Mouse (Mus musculus) layer of hippocampus, postnatal 10 days (tissue): Measurements from ENCODE around the gene Cd200r1. TPM values are rescaled to one million over a fixed set of nuclear protein-coding genes. Genes with fewer than 3 reads are reported as not detected.

Experiments used
- total RNA-seq, 2 experiments: library from RNA; stranded (reverse); gene quantifications; 2 replicates each; pipeline ENCODE4 v1.2.3; 2021

Cd200r1 gene
- total RNA-seq, 2 experiments from 2014 or later, result 0.16 to 0.46 TPM

Other genes with a start within 250 kb of the Cd200r1 start
- 10 to 100 TPM; 10.8 to 11.3 TPM for gene Boc, start 206.8 kb upstream of the Cd200r1 start, total RNA-seq
- 1 to 10 TPM; 4.7 to 5.3 TPM for gene Nepro, start 41.4 kb upstream of the Cd200r1 start, total RNA-seq
- gene Gtpbp8, start 19.4 kb upstream of the Cd200r1 start, total RNA-seq, result 10 to 100 TPM; 25.5 to 29.1 TPM
- gene Cd200r4, start 46.0 kb downstream of the Cd200r1 start, total RNA-seq, result not detected
- gene Cd200r2, start 101.4 kb downstream of the Cd200r1 start, total RNA-seq, result not detected
- not detected for gene Cd200r3, start 177.9 kb downstream of the Cd200r1 start, total RNA-seq